Mouse (Mus musculus) intestine, postnatal 0 days (tissue): ENCODE measurements at regions not wholly inside any gene's neighbourhood (a gene's known extent, or its start where the extent isn't known, plus 50 kb on each side); places are given as distances from the start of the nearest gene placed in this dataset.

Experiments used
- ATAC-seq: fragments of 200-750 bp; cut with Nextera tagmentation; 2 replicates; pipeline ENCODE4 v1.8.0; 2017; ENCODE audit warnings: mild to moderate bottlenecking, moderate TSS enrichment, moderate library complexity
- H3K27ac ChIP-seq: fragments of 300-500 bp; sonication (generic); 2 replicates; pipeline ENCODE4 v1.5.1; 2014; ENCODE audit warnings: mild to moderate bottlenecking, low read depth, low read length, moderate library complexity
- H3K27me3 ChIP-seq: fragments of 300-500 bp; sonication (generic); replicated peaks from 2 replicates; pipeline ENCODE4 v1.6.1; 2014; ENCODE audit warnings: low read length, mixed read lengths; ENCODE audit not compliant: control insufficient read depth, insufficient read depth
- H3K36me3 ChIP-seq: fragments of 300-500 bp; sonication (generic); 2 replicates; pipeline ENCODE4 v1.6.1; 2014; ENCODE audit warnings: mild to moderate bottlenecking, moderate library complexity; ENCODE audit not compliant: control insufficient read depth, insufficient read depth
- H3K4me1 ChIP-seq: fragments of 300-500 bp; sonication (generic); replicated peaks from 2 replicates; pipeline ENCODE4 v1.6.1; 2014; ENCODE audit warnings: antibody characterized with exemption, low read length, mixed read lengths; ENCODE audit not compliant: control insufficient read depth, insufficient read depth
- H3K4me2 ChIP-seq: fragments of 300-500 bp; sonication (generic); replicated peaks from 2 replicates; pipeline ENCODE4 v1.6.1; 2014; ENCODE audit warnings: low read depth, mild to moderate bottlenecking, moderate library complexity
- H3K4me3 ChIP-seq: fragments of 300-500 bp; sonication (generic); 2 replicates; pipeline ENCODE4 v1.5.1; 2014; ENCODE audit warnings: low read depth, low read length
- H3K9ac ChIP-seq: fragments of 300-500 bp; sonication (generic); 2 replicates; pipeline ENCODE4 v1.6.1; 2014; ENCODE audit warnings: mild to moderate bottlenecking, low read depth, low read length
- H3K9me3 ChIP-seq: fragments of 300-500 bp; sonication (generic); 2 replicates; pipeline ENCODE4 v1.6.1; 2016; ENCODE audit warnings: mixed run types; ENCODE audit not compliant: control insufficient read depth
- CTCF ChIP-seq: sonication (generic); IDR thresholded peaks from 2 replicates; pipeline ENCODE4 v1.5.1; 2016; ENCODE audit warnings: low read depth, mild to moderate bottlenecking, control low read depth, antibody characterized with exemption, moderate library complexity
- WGBS: fragments of 180-500 bp; shearing (Covaris S2); extraction: QIAGEN DNeasy Blood & Tissue Kit; methylation state at CpG from one replicate; pipeline ENCODE4 v1.1.7; 2014; 5-methylcytosine and 5-hydroxymethylcytosine counted together

- no peaks in the 10 kb centered on the region for H3K36me3 ChIP-seq
- TF ChIP-seq CTCF = no peak
- no peak overlapping the region for H3K4me3 ChIP-seq
- 84% methylated on average over 7 of the region's 7 CpGs for WGBS
- H3K27me3 ChIP-seq = no peaks in the 10 kb centered on the region
- no peak for ATAC-seq
- H3K4me2 ChIP-seq = no peak overlapping the region
- no peaks in the 10 kb centered on the region for H3K4me1 ChIP-seq
- no peak overlapping the region for H3K27ac ChIP-seq
- H3K9ac ChIP-seq = no peak overlapping the region
- H3K9me3 ChIP-seq = no peaks in the 10 kb centered on the region
Observed at GRCm38 (mm10) chr14:97450525-97451235, 718.9 kb downstream of the Dach1 start.

DNA sequence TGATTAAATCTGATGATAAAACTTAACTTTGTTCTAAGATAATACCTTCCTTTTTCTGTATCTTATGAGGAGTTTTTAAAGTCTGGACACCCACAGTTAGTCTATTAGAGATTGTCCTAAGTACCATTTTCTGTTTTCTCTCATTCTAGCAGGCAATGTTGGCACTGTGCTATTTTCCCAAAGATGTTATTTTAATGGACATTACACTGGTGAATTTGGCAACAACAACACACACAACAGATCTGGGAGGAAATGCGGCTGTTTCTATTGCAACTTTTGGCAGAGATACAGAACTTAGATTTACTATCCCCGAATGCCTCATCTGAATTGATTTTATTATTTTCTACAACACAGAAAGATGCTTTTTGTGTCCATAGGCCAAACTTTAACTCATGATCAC lies 720.9 kb downstream of the Dach1 start:
- H3K36me3 ChIP-seq = no peaks in the 10 kb centered on the region
- ATAC-seq = no peak
- no peak overlapping the region for H3K27ac ChIP-seq
- H3K4me2 ChIP-seq = no peak overlapping the region
- no peak for TF ChIP-seq CTCF
- H3K4me1 ChIP-seq = no peaks in the 10 kb centered on the region
- no peak overlapping the region for H3K4me3 ChIP-seq
- WGBS = 71% methylated on average over 2 of the region's 2 CpGs
- no peaks in the 10 kb centered on the region for H3K27me3 ChIP-seq
- no peak overlapping the region for H3K9ac ChIP-seq
- H3K9me3 ChIP-seq = no peaks in the 10 kb centered on the region

- WGBS = 86% methylated on average over 1 of the region's 1 CpGs
- peak; percentile 29; the same call in 1 of the 2 replicates for TF ChIP-seq CTCF
- Histone ChIP-seq H3K36me3 (no peaks in the 10 kb centered on the region), H3K27me3 (no peaks in the 10 kb centered on the region), H3K4me3 (no peak overlapping the region), H3K9me3 (no peaks in the 10 kb centered on the region), H3K4me2 (no peak overlapping the region), H3K9ac (no peak overlapping the region), H3K27ac (no peak overlapping the region), H3K4me1 (no peaks in the 10 kb centered on the region)
- ATAC-seq = no peak
Observed at GRCm38 (mm10) chr14:97446793-97447192, 722.8 kb downstream of the Dach1 start.

- H3K36me3 ChIP-seq = no peaks in the 10 kb centered on the region
- no peak overlapping the region for H3K4me3 ChIP-seq
- H3K27ac ChIP-seq = no peak overlapping the region
- H3K4me1 ChIP-seq = no peaks in the 10 kb centered on the region
- no peak for TF ChIP-seq CTCF
- no peaks in the 10 kb centered on the region for H3K27me3 ChIP-seq
- no peak for ATAC-seq
- 68% methylated on average over 6 of the region's 6 CpGs for WGBS
- no peak overlapping the region for H3K4me2 ChIP-seq
- no peaks in the 10 kb centered on the region for H3K9me3 ChIP-seq
- no peak overlapping the region for H3K9ac ChIP-seq
Observed at GRCm38 (mm10) chr14:97440326-97440725, 729.2 kb downstream of the Dach1 start.

DNA sequence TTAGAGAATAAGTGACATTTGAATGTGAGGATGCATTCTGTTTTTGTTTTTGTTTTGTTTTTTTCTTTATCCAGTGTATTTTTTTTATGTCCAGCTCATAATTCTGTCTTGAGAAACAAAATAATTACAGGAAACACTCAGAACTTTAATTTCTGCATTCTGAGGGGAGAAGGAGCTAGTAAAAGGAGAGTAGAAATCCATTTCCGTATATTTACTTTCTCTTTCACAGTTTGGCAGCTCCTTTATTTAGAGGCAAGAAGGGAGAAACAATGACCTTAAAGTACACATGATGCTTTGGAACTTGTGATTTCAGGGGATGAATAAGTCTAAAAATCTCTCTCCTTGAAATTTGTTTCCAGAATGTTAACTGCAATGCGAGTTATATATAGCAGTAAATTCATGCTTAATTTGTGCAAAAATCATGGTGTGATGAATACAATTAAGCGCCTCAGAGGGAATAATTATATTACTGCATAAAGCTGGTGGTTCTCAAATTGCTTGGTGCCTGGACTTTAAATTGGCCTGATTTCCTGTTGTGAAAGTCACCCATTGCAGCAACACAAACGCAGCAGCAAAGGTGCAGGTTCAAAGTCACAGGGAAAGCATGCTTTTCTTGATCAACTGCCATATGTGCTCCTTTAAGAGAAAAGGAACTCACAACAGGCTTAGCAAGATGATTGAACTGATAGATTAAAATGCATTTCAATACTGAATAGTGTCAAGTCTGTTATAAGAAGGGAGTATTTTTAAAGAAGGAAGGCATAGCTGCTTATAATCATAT lies 733.9 kb downstream of the Dach1 start:
- no peak for TF ChIP-seq CTCF
- ATAC-seq = no peak
- H3K27me3 ChIP-seq = no peaks in the 10 kb centered on the region
- no peaks in the 10 kb centered on the region for H3K36me3 ChIP-seq
- H3K4me3 ChIP-seq = no peak overlapping the region
- H3K27ac ChIP-seq = no peak overlapping the region
- no peaks in the 10 kb centered on the region for H3K4me1 ChIP-seq
- no peak overlapping the region for H3K9ac ChIP-seq
- no peaks in the 10 kb centered on the region for H3K9me3 ChIP-seq
- no peak overlapping the region for H3K4me2 ChIP-seq
- WGBS = 75% methylated on average over 4 of the region's 4 CpGs

GRCm38 (mm10) chr14:97431221-97431620 lies 738.3 kb downstream of the Dach1 start:
- 90% methylated on average over 3 of the region's 3 CpGs for WGBS
- no peaks in the 10 kb centered on the region for H3K36me3 ChIP-seq
- ATAC-seq = no peak

More at GRCm38 (mm10) chr14:97431221-97431620, 738.3 kb downstream of the Dach1 start:
- no peak overlapping the region for H3K9ac ChIP-seq
- no peak for TF ChIP-seq CTCF
- no peak overlapping the region for H3K4me3 ChIP-seq
- H3K4me2 ChIP-seq = no peak overlapping the region
- no peaks in the 10 kb centered on the region for H3K4me1 ChIP-seq
- no peaks in the 10 kb centered on the region for H3K9me3 ChIP-seq
- H3K27ac ChIP-seq = no peak overlapping the region
- H3K27me3 ChIP-seq = no peaks in the 10 kb centered on the region
